Mouse (Mus musculus) hematopoietic stem cell, adult 5-6 weeks (primary cell): ENCODE data around the gene Ifna6. TPM values are rescaled to one million over a fixed set of nuclear protein-coding genes. Genes with fewer than 3 reads are reported as not detected.
"Not testable (repeated sequence)": the region's sequence is repeated elsewhere in the genome, so short reads cannot be mapped to it uniquely, and the experiment has no call there.

Experiments
- ATAC-seq, 2 experiments: fragments of 125-278 bp in 1 of 2; replicated peaks in 1 of 2; 2 replicates each; pipeline ENCODE4 v1.8.0; 2016 to 2017; ENCODE audit warnings: inconsistent platforms in 2 of 2, mild to moderate bottlenecking in 2 of 2, moderate number of reproducible peaks in 2 of 2, low read depth in 1 of 2, moderate TSS enrichment in 1 of 2; ENCODE audit not compliant: low FRiP score in 2 of 2, poor library complexity in 2 of 2, severe bottlenecking in 2 of 2, insufficient read depth in 1 of 2, low TSS enrichment in 1 of 2
- total RNA-seq: library from RNA; stranded (forward); fragments of 172-1452, 232-1000 nt; gene quantifications from 2 replicates; pipeline ENCODE4 v1.2.3, GENCODE M21; 2017

Ifna6 gene
- total RNA-seq, result not detected in 2 replicates

DNA sequence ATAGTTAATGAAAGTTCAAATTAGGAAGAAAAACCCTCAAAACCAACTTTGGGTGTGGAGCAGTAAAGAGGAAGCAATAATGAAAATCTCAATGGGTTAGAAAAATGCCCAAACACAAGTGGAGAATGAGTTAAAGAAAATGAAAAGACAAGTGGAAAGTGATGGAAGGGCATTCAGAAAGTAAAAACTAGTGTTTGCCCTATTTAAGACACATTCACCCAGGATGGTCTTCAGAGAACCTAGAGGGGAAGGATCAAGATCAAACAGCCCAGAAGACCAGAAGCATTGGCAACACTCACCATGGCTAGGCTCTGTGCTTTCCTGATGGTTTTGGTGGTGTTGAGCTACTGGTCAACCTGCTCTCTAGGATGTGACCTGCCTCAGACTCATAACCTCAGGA, at the start of gene Ifna6:
TSS of gene Ifna6 (plus strand) at position 301 of the 400 bp plus-strand sequence.
- not testable (repeated sequence) for ATAC-seq

GRCm38 (mm10) chr4:88779550-88779949, 47.7 kb upstream of the Ifna6 start, which contains the start of gene Gm13272:
Gm13272 (plus strand) TSS chr4:88779850.
- ATAC-seq, result not testable (repeated sequence)

DNA sequence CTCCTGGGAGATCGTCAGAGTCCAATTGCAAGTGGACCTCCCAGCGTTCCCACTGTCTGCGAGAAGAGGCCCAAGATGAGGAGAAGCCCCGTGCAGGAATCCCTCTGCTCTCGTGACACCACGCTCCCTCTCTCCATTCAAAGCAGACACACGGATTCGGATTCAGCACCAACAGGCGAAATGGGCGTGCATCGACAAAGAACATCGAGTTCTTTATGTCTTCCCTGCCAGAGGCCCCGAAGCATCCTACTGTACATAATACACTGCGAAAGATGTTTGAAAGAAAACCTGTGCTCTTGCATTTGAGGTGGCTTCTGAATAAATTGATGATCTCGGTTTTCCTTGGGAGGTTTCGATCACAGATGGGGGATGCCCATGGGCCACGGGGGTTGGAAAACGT, 46.9 kb upstream of the Ifna6 start:
- not testable (repeated sequence) for ATAC-seq

- ATAC-seq, result not testable (repeated sequence)
These were observed 45.4 kb upstream of the Ifna6 start, which contains the start of gene Ifnz for GRCm38 (mm10) chr4:88781831-88782230. Ifnz (plus strand) TSS chr4:88782131.

GRCm38 (mm10) chr4:88782335-88782734, 44.9 kb upstream of the Ifna6 start:
- ATAC-seq, result not testable (repeated sequence)

- not testable (repeated sequence) for ATAC-seq
These were observed 41.8 kb upstream of the Ifna6 start, which contains the start of gene Gm13276 for GRCm38 (mm10) chr4:88785409-88785808. Gm13276 (plus strand) TSS chr4:88785709.

GRCm38 (mm10) chr4:88788402-88788801, 38.8 kb upstream of the Ifna6 start, which contains the start of gene Gm13277:
Gm13277 (plus strand) TSS chr4:88788632.
- ATAC-seq, result not testable (repeated sequence)

GRCm38 (mm10) chr4:88791250-88791649, 36.0 kb upstream of the Ifna6 start, which contains the start of gene Gm13278:
Gm13278 (plus strand) TSS chr4:88791550.
- not testable (repeated sequence) for ATAC-seq

GRCm38 (mm10) chr4:88793936-88794675, 33.1 kb upstream of the Ifna6 start, which contains the start of gene Gm13275:
Gm13275 (plus strand) TSS chr4:88794487.
- ATAC-seq, result not testable (repeated sequence)

DNA sequence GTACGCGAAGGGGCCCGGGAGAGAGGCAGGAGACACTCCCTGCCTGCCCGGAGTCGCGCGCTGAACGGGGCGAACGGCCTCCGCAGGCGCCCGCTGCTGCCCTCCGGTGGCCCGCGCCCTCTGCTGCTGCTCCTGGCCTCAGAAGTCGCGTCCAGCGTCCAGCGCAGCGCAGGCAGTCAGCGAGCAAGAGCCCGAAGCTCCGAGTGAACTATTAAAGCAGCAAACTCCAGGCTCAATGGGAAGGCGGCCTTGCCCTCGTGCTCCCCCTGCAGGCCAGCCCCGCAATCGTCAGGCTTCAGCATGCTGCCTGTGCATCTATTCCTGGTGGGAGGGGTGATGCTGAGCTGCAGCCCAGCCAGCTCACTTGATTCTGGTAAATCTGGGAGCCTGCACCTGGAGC, 30.1 kb upstream of the Ifna6 start, which contains the start of gene Gm13279:
TSS of gene Gm13279 (plus strand) at position 301 of the 400 bp plus-strand sequence.
- not testable (repeated sequence) for ATAC-seq

DNA sequence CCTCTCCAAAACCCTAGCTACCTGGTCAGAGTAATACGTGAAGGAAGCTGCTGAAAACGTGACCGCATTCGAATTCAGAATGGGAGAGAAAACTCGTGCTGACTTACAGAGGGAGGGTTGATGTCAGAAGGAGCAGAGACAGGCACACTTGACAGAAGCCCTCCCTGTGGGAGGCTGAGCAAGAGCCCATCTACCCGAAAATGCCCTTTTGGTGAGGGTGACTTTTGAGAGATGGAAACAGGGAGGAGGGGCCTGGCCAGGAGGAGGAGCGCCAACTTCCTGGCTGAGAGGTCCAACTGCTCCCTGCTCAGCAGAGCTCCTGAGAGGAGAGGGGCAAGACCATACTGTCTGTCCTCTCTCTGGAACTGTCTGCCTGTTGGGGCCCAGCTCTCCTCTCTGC, 27.9 kb upstream of the Ifna6 start, which contains the start of gene Gm13285:
TSS of gene Gm13285 (plus strand) at position 301 of the 400 bp plus-strand sequence.
- not testable (repeated sequence) for ATAC-seq

- ATAC-seq, result not testable (repeated sequence)
These were observed 24.3 kb upstream of the Ifna6 start, which contains the start of gene Gm13287 for GRCm38 (mm10) chr4:88802954-88803353. Gm13287 (plus strand) TSS chr4:88803254.

- not testable (repeated sequence) for ATAC-seq
These were observed 22.0 kb upstream of the Ifna6 start, which contains the start of gene Gm13288 for GRCm38 (mm10) chr4:88805231-88805630. Gm13288 (plus strand) TSS chr4:88805531.

- not testable (repeated sequence) for ATAC-seq
These were observed 21.5 kb upstream of the Ifna6 start for GRCm38 (mm10) chr4:88805761-88806160.

DNA sequence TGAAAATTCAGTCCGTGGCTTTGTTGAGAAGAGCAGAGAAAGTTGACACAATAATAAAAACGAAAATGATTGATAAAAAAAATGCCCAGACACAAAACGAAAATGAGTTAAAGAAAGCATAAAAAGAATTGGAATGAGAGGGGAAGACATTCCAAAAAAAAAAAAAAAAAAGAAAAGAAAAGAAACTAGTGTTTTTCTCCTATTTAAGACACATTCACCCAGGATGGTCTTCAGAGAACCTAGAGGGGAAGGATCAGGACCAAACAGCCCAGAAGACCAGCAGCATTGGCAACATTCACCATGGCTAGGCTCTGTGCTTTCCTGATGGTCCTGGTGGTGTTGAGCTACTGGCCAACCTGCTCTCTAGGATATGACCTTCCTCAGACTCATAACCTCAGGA, 11.3 kb upstream of the Ifna6 start, which contains the start of gene Ifna7:
TSS of gene Ifna7 (plus strand) at position 301 of the 400 bp plus-strand sequence.
- no peak for ATAC-seq

GRCm38 (mm10) chr4:88819659-88820058, 7.6 kb upstream of the Ifna6 start, which contains the start of gene Ifna11:
Ifna11 (plus strand) TSS chr4:88819959.
- ATAC-seq, result no peak

- ATAC-seq, result peak in 1 of 2 experiments; percentile 62; a peak in 1 of 4 replicates
These were observed 4.2 kb upstream of the Ifna6 start for GRCm38 (mm10) chr4:88822995-88823394.

DNA sequence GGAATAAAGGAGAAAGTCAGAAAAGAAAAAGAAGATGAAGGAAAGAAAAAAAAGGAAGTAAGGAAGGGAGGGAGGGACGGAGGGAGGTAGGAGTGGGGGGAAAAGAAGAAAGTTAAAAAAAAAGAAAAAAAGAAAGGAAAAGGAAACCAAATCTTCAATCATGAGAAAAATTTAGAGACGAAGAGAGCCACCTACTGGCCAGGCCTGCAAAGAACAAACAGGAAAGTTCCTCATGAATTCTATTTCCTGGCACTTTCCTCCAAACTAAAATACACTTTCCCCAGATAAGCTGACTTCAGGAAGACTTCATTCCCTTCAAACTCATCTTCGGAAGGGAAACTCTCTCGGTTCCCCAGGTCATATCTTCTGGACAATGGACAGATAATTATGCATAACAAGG, 3.3 kb downstream of the Ifna6 start:
- ATAC-seq, result no peak
